Mouse (Mus musculus): ENCODE measurements at regions not wholly inside any gene's neighbourhood (a gene's known extent, or its start where the extent isn't known, plus 50 kb on each side); places are given as distances from the start of the nearest gene placed in this dataset.

DNA sequence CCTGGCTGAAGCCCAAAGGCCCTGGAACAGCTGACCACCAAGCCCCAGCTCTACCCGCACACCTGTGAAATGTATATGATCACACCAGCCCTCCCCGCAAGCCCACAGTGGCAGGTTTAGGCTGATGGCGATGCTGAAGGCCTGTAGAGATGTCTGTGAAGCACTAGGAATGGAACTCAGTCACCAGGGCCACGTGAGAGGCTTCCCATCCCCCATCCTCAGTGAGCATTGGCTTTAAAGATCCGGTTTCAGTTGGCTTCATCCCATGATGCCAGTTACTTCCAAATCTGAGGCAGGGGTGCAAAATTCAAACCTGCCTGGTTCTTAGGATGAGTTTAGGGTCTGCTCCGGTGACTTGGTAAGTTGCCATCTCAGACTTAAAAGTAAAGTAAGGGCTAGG is 91.9 kb downstream of the Rpl14 start:
- H3K4me3 ChIP-seq: no peak overlapping the region
- H3K79me2 ChIP-seq (ENCODE audit: control insufficient read depth, insufficient read depth): no peaks in the 10 kb centered on the region
- TF ChIP-seq CEBPB (IDR thresholded peaks at IDR 0.05; ENCODE audit: insufficient read depth, poor library complexity, severe bottlenecking) (no peak), TCF3 (IDR thresholded peaks at IDR 0.05; ENCODE audit: insufficient read length, low read depth) (no peak), REST (IDR thresholded peaks at IDR 0.05; ENCODE audit: insufficient read depth, insufficient read length) (no peak), SRF (IDR thresholded peaks at IDR 0.05; ENCODE audit: control insufficient read depth, insufficient read length, low read depth) (no peak), MAX (IDR thresholded peaks at IDR 0.05; ENCODE audit: low read depth) (no peak), MYOG (IDR thresholded peaks at IDR 0.05; ENCODE audit: control insufficient read depth in 1 of 3, insufficient read depth in 1 of 3, insufficient read length in 2 of 3, low read depth in 2 of 3) (no peak), TCF12 (IDR thresholded peaks at IDR 0.05; ENCODE audit: insufficient read depth, poor library complexity, severe bottlenecking) (no peak), MYOD1 (IDR thresholded peaks at IDR 0.05; ENCODE audit: control insufficient read depth in 1 of 3, insufficient read length in 2 of 3, low read depth in 2 of 3) (no peak), E2F4 (IDR thresholded peaks at IDR 0.05; ENCODE audit: insufficient read depth) (no peak), POLR2A (IDR thresholded peaks at IDR 0.05; ENCODE audit: insufficient read length, low read depth) (no peak), POLR2AphosphoS2 (IDR thresholded peaks at IDR 0.05; ENCODE audit: insufficient read length, low read depth) (no peak)
- no peak overlapping the region for H3K4me2 ChIP-seq (ENCODE audit: low read depth)
- no peaks in the 10 kb centered on the region for H3K36me3 ChIP-seq (ENCODE audit: control insufficient read depth, insufficient read depth)
- H3ac ChIP-seq (ENCODE audit: control insufficient read depth, insufficient read length): no peak overlapping the region
- no peaks in the 10 kb centered on the region for H3K27me3 ChIP-seq (ENCODE audit: control insufficient read depth, insufficient read depth, insufficient read length)

DNA sequence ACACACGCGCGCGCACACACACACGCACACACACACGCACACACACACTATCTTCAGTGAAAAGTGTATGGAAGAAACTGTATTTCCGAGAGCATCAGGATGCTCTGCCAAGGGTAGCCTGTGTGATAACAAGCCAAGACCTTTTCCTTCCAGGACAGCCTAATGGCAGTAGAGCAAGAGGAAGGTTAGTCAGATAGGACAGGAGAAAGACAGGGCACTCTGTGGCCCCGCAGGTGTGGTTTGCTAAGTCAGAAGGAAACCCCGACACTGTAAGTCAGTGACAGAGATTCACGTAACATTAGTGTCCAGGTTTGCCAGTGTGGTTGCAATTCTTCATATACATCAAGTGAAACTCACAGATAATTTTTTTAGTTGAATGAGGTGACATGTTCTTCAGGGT is 92.8 kb downstream of the Rpl14 start:
- TF ChIP-seq POLR2A (IDR thresholded peaks at IDR 0.05; ENCODE audit: insufficient read length, low read depth): no peak
- TF ChIP-seq USF1 (IDR thresholded peaks at IDR 0.05; ENCODE audit: low read depth): no peak
- TF ChIP-seq MAX (IDR thresholded peaks at IDR 0.05; ENCODE audit: low read depth): no peak
- TF ChIP-seq MYOD1 (IDR thresholded peaks at IDR 0.05; ENCODE audit: control insufficient read depth in 1 of 3, insufficient read length in 2 of 3, low read depth in 2 of 3): no peak
- TF ChIP-seq E2F4 (IDR thresholded peaks at IDR 0.05; ENCODE audit: insufficient read depth): no peak
- TF ChIP-seq CEBPB (IDR thresholded peaks at IDR 0.05; ENCODE audit: insufficient read depth, poor library complexity, severe bottlenecking): no peak
- no peak for TF ChIP-seq TCF12 (IDR thresholded peaks at IDR 0.05; ENCODE audit: insufficient read depth, poor library complexity, severe bottlenecking)
- no peak for TF ChIP-seq REST (IDR thresholded peaks at IDR 0.05; ENCODE audit: insufficient read depth, insufficient read length)
- no peak for TF ChIP-seq POLR2AphosphoS2 (IDR thresholded peaks at IDR 0.05; ENCODE audit: insufficient read length, low read depth)
- no peak overlapping the region for H3K4me2 ChIP-seq (ENCODE audit: low read depth)
- no peaks in the 10 kb centered on the region for H3K36me3 ChIP-seq (ENCODE audit: control insufficient read depth, insufficient read depth)
- no peak overlapping the region for H3K4me3 ChIP-seq
- no peak overlapping the region for H3ac ChIP-seq (ENCODE audit: control insufficient read depth, insufficient read length)
- H3K27me3 ChIP-seq (ENCODE audit: control insufficient read depth, insufficient read depth, insufficient read length): no peaks in the 10 kb centered on the region
- no peaks in the 10 kb centered on the region for H3K79me2 ChIP-seq (ENCODE audit: control insufficient read depth, insufficient read depth)

DNA sequence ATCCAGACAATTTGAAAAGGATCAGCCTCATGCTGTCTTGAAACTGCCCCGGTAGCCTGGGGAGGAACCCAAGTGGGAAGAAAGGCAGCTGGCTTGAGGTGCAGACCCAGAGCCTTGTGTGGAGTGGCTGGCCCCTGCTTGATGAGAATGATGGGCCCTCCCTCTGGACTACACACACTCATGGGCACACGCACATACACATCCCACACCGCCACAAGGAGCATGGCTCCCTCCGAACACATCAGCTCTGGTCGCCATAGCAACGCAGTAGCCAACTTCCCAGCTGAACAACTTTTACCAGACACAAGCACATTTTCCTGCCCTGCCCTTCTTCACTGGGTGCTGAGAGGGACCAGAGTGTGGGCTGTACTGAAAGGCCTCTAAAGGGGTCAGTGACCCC is 101.2 kb downstream of the Rpl14 start:
- H3K27me3 ChIP-seq (ENCODE audit: control insufficient read depth, insufficient read depth, insufficient read length): no peaks in the 10 kb centered on the region
- H3K79me2 ChIP-seq (ENCODE audit: control insufficient read depth, insufficient read depth): no peaks in the 10 kb centered on the region
- no peak overlapping the region for H3K4me3 ChIP-seq
- H3ac ChIP-seq (ENCODE audit: control insufficient read depth, insufficient read length): no peak overlapping the region
- no peak overlapping the region for H3K4me2 ChIP-seq (ENCODE audit: low read depth)
- H3K36me3 ChIP-seq (ENCODE audit: control insufficient read depth, insufficient read depth): no peaks in the 10 kb centered on the region
- TF ChIP-seq E2F4 (IDR thresholded peaks at IDR 0.05; ENCODE audit: insufficient read depth) (no peak), CEBPB (IDR thresholded peaks at IDR 0.05; ENCODE audit: insufficient read depth, poor library complexity, severe bottlenecking) (no peak), TCF12 (IDR thresholded peaks at IDR 0.05; ENCODE audit: insufficient read depth, poor library complexity, severe bottlenecking) (no peak), POLR2A (IDR thresholded peaks at IDR 0.05; ENCODE audit: insufficient read length, low read depth) (no peak), SRF (IDR thresholded peaks at IDR 0.05; ENCODE audit: control insufficient read depth, insufficient read length, low read depth) (no peak), POLR2AphosphoS2 (IDR thresholded peaks at IDR 0.05; ENCODE audit: insufficient read length, low read depth) (no peak), MYOG (IDR thresholded peaks at IDR 0.05; ENCODE audit: control insufficient read depth in 1 of 3, insufficient read depth in 1 of 3, insufficient read length in 2 of 3, low read depth in 2 of 3) (no peak), USF1 (IDR thresholded peaks at IDR 0.05; ENCODE audit: low read depth) (no peak), MAX (IDR thresholded peaks at IDR 0.05; ENCODE audit: low read depth) (no peak), MYOD1 (IDR thresholded peaks at IDR 0.05; ENCODE audit: control insufficient read depth in 1 of 3, insufficient read length in 2 of 3, low read depth in 2 of 3) (no peak), REST (IDR thresholded peaks at IDR 0.05; ENCODE audit: insufficient read depth, insufficient read length) (no peak), TCF3 (IDR thresholded peaks at IDR 0.05; ENCODE audit: insufficient read length, low read depth) (no peak)

DNA sequence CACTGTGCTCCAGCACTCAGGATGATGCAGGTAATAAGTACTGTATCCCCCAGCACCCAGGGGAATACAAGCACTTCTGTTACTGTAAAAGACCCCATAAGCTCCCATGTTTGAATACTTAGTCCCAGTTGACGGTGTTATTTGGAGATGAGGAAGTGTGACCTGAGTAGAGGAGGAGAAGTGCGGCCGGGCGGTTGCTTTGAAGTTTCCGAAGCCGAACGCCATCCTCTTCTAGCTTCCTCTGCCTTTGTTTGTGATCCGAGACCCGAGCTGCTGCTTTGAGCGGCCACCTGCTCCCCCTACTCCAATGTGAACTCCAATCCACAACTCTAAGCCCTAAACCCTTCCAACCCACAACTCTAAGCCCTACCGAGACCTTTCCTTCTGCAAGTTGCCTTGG is 103.6 kb downstream of the Rpl14 start:
- no peaks in the 10 kb centered on the region for H3K36me3 ChIP-seq (ENCODE audit: control insufficient read depth, insufficient read depth)
- H3ac ChIP-seq (ENCODE audit: control insufficient read depth, insufficient read length): no peak overlapping the region
- H3K79me2 ChIP-seq (ENCODE audit: control insufficient read depth, insufficient read depth): no peaks in the 10 kb centered on the region
- H3K27me3 ChIP-seq (ENCODE audit: control insufficient read depth, insufficient read depth, insufficient read length): no peaks in the 10 kb centered on the region
- H3K4me3 ChIP-seq: no peak overlapping the region
- no peak for TF ChIP-seq MYOG (IDR thresholded peaks at IDR 0.05; ENCODE audit: control insufficient read depth in 1 of 3, insufficient read depth in 1 of 3, insufficient read length in 2 of 3, low read depth in 2 of 3)
- TF ChIP-seq MAX (IDR thresholded peaks at IDR 0.05; ENCODE audit: low read depth): no peak
- TF ChIP-seq E2F4 (IDR thresholded peaks at IDR 0.05; ENCODE audit: insufficient read depth): no peak
- TF ChIP-seq USF1 (IDR thresholded peaks at IDR 0.05; ENCODE audit: low read depth): no peak
- TF ChIP-seq TCF12 (IDR thresholded peaks at IDR 0.05; ENCODE audit: insufficient read depth, poor library complexity, severe bottlenecking): no peak
- TF ChIP-seq SRF (IDR thresholded peaks at IDR 0.05; ENCODE audit: control insufficient read depth, insufficient read length, low read depth): no peak
- no peak for TF ChIP-seq POLR2A (IDR thresholded peaks at IDR 0.05; ENCODE audit: insufficient read length, low read depth)
- no peak for TF ChIP-seq POLR2AphosphoS2 (IDR thresholded peaks at IDR 0.05; ENCODE audit: insufficient read length, low read depth)
- no peak for TF ChIP-seq TCF3 (IDR thresholded peaks at IDR 0.05; ENCODE audit: insufficient read length, low read depth)
- H3K4me2 ChIP-seq (ENCODE audit: low read depth): no peak overlapping the region
